Mouse (Mus musculus) layer of hippocampus, adult 8-10 months (tissue): ENCODE data around the gene Lct. TPM values are rescaled to one million over a fixed set of nuclear protein-coding genes. Genes with fewer than 3 reads are reported as not detected.
"Not testable (repeated sequence)": the region's sequence is repeated elsewhere in the genome, so short reads cannot be mapped to it uniquely, and the experiment has no call there.

Experiments
- DNase-seq, 2 experiments: peaks; one replicate each; pipeline ENCODE4 v3.0.0; 2022; ENCODE audit warnings: low spot score in 2 of 2
- total RNA-seq, 4 experiments: library from RNA; stranded (reverse); gene quantifications; 2 replicates each; pipeline ENCODE4 v1.2.4; 2022

The Lct gene
- total RNA-seq, 4 experiments from 2014 or later = 40.7 to 57.6 (median 47.9) TPM

DNA sequence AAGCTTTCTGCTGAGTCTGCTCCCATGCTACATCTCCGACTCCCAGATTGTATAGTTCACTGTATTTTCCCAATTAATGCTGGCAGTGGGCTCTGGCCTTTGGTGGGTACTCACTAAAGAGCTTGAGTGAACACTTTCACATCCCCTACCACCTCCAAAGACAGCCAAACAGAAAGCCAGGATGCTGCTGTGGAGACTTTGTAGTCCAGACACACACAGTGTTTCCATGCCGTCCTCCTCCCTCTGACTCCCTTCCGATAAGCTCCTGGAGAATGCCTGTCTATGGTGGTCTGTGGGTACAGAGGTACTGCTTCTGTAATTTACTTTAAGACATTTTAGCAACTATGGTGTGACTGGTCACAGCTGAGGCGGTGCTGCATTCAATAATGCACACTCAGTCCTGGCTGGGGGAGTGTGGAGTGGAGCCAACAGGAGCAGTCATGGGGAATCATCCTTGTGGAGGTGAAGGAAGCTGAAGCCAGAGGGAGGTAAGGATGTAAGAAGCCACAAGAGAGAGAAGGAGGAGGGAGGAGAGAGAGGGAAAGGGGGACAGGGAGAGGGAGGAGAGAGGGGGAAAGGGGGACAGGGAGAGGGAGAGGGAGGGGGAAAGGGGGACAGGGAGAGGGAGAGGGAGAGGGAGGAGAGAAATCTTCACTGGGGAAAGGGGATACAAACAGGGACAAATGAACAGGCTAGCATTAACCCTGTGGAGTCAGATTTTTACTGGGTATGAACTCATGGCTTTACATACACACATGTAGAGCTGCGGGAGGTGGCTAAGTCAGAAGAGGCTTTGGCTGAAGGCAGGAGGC is 32.2 kb downstream of the Lct start:
- DNase-seq = no peak

DNA sequence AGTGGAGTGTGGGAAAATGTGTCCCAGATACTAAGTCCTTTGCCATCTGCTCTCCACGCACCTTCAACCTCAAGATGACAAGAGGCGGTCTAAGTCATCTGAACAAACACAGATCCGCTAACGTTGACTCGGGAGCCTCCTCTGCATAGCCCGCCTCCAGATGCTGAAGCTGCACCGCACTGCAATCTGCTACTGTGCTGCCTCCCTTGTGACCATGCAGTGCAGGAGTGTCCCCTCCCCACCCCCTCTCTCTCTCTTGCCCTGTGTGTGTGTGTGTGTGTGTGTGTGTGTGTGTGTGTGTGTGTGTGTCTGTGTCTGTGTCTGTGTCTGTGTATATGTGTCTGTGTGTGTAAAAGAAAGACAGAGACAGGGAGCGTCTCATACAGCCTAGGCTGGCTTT is 32.8 kb downstream of the Lct start:
- no peak for DNase-seq

DNA sequence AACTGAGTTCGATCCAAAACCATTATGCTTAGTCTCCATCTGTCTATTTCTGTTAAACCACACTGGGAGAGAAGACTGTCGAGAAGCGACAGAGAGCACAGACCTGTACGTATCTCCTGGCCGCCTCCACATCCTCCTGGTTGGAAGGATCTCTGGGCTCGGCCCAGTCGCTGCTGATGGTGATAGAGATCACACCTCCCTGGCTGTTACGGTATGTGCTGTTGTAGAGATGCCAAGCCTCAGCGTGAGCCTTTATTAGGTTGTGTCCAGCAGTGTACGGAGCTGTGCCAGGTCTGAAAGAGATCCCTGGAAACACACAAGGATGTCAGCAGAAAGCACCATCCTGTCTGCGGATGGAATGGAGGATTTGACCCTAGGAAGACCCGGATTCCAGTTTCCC is 34.6 kb downstream of the Lct start:
- no peak for DNase-seq

DNA sequence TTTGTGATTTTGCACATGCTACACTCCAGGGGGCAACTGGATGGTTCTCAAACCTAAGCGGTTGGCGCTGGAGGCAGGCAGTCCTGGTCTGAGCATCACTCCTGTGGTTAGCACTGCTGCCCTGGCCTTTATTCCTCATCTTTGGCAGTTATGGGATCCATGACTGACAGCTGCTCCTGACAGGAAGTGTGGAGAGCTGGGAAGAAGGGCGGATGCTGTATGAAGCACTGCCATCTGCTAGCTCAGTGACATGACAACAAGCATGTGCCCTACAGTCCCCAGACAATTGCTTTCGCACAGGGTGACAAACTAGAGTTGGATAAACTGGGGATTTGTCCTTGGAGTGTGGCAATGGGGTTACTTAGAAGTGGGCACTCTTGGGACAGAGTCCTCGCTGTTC is 37.8 kb downstream of the Lct start:
- DNase-seq = peak in 1 of 2 experiments; percentile 39

DNA sequence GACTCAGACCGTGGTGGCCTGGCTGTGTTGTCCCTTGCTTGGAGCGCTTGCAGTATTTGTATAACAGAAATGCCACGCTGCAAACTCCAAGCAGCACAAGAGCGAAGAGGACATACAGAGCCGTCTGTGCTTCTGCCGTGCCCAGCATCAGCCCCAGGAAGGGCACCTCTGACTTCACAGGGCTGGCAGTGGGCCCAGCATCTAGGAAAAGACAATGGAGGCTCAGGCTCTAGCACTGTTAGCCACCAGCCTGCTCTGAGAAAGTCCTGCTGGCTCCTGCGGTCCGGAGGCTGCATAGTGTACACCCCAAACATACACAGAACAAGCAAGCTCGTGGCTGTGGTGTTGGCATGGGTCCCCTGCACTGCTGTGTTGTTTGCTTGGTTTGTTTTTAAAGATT is 43.0 kb downstream of the Lct start:
- DNase-seq = no peak

DNA sequence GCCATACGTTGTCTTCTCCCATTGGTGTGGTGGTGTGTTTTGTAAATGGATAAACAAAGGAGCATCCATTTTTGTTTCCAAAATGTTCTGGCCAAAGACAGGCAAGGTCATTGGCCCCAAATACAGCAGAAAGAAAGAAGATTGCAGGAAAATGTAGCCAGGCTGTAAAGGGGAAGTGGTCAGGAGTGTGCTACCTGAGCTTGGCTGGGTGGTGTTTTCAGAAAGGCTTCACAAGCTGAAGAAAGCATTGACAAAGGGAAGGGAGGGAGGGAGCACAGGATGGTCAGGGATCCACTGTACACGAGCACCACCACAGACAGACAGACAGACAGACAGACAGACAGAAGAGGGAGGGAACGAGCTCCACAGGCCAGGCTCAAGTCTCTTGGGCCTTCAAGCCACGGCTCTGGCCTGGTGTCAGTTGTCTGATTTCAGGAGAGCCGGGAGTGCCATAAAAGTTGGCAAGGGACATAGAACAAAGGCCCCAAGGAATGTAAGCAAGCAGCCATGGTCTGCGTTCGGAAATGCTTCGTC is 43.9 kb downstream of the Lct start:
- no peak for DNase-seq

DNA sequence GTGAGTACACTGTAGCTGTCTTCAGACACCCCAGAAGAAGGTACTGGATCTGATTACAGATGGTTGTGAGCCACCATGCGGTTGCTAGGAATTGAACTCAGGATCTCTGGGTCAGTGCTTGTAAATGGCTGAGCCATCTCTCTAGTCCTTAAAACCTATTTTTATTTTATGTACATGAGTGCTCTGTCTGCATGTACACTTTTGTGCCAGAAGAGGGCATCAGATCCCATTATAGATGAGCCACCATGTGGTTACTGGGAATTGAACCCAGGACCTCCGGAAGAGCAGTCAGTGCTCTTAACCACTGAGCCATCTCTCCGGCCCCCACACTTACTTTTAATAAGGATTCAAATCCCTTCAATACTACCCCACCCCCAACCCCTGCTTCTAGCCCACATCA is 45.2 kb downstream of the Lct start:
- DNase-seq = no peak

DNA sequence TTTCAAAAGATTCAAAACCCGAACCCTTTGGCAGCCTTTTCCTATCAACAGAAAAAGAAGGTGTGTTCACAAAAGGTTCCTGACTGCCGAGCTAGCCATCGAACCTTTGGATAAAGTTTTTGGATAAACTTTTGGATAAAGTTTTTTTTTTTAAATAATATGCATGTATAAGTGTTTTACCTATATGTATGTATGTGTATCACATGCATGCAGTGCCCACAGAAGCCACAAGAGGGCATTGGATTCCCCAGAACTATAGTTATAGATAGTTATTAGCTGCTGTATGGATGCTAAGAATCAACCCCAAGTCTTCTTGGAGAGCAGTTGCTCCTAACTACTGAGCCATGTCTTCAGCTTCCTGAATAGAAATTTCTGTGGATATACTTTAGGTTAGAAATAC is 46.4 kb downstream of the Lct start:
- DNase-seq = no peak

DNA sequence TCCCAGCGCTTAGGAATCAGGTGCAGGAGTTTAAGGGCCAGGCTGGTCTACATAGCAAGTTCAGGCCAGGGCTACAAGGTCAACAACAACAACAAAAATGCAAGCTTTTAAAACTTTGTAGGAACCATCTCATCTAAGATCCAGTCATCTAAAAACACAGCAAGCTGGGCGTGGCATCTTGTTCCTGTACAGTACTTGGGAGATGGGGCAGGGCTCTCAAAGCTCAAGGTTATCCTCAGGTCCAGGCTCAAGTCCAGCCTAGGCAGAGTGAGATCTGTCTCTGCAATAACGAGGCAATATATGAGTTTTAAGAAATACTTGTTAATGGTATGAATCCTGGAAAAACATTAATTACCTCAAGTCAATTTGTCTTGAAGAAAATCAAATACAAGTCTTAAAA is 49.6 kb downstream of the Lct start:
- no peak for DNase-seq

DNA sequence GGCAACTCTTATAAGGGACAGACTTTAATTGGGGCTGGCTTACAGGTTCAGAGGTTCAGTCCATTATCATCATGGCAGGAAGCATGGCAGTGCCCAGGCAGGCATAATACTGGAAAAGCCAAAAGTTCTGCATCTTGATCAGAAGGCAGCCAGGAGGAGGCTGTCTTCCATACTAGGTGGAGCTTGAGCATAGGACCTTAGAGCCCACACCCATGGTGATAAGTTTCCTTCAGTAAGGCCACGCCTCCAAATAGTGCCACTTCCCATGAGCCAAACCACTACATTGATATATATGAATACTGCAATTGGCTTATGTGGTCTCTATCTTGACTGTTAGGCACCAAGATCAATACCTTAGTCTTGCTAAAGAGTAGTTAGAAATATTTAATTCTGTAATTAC is 52.2 kb downstream of the Lct start:
- DNase-seq = no peak

DNA sequence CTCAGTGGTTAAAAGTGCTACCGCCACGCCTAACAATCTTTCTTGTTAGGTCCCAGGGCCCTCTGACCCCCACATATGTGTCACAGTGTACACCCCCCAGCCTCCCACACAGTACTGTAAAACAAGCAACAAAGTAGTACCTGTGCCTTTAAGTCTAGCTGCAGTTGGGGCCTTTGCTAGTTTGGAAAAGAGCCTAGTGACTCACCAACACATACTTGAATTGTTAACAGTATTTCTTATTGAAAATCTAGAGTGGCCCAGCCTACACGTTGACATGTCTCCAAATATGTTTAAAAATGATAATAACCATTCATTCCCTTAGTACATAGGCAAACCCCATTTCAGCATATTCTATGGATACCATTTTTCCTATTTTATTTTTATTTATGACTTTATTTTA is 57.4 kb downstream of the Lct start:
- DNase-seq = no peak

DNA sequence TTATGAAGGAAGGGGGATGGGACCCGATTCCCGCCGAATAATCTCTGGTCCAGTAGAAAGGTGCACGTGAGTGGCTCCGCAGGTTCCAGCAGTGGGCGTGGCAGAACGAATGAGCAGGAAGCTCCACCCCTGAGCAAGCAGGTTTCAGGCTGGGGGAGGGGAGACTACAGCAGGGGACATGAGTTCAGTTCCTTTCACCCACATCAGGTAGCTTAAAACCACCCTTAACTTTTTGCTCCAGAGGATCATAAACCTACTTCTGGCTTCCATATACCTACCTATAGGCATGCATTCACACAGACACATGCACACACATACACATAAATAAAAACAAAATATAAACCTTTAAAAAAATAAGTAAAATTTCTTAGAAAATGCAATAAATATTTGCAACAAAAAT is 61.1 kb downstream of the Lct start:
- not testable (repeated sequence) for DNase-seq

DNA sequence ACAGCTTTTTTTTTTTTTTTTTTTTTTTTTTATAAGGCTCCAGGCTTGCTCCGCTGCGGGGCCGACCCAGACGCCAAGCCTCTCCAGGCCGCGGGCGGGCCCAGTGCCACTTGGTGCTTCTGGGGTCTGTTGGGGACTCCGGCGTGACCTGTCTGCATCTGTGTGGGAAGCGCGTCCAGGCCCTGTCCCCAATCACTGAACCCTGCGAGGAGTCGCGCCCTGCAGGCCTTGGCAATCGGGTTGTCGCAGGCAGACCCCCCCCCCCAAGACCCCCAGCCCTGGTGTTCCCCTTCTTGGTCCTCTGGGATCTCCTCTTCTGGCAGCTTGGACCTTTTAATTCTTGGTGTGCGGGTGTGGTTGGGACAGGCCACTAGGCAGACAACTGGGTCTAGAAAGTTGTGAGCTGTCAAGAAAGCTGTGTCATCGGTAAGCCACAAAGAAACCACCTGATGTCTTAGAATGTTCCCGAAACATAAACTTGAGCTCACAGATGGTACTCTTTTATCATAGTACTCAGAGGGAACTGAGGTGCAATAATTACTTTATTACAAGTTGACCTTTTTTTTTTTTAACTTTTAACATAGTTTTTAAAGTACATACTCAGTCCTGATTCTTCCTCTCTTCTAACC is 83.3 kb downstream of the Lct start:
- DNase-seq = no peak

DNA sequence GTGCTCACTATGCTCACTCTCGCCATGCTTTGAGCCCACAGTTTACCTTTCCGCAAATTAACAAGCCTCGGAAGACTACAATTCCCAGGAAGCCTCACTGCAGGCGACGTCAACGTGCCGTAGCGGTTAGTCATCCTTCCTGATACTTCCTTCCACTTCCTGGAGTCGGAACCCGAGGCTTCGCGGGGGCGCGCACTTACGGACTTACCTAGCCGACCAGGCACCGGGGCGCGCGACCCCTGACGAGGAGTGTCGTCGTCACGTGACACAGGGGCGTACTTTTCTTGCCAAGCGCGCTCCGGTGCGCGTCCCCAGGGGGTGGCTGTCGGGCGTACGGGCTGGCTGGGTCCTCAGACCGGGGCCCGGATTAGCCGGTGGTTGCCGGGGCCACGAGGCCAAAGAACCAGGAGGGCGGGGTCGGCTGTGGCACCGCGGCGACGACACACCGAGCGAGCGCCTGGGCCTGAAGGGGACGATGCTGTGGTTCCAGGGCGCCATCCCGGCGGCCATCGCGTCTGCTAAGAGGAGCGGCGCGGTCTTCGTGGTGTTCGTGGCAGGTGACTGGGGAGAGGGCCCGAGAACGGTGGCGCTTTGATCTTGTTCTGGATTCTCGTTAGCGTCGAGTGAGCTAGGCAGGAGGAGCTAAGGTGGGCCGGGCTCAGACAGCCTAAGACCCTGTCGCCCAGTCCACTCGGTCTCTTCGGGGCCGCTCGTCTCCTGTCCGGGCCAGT is 84.0 kb downstream of the Lct start:
- DNase-seq = peak; percentile 92 to 95

DNA sequence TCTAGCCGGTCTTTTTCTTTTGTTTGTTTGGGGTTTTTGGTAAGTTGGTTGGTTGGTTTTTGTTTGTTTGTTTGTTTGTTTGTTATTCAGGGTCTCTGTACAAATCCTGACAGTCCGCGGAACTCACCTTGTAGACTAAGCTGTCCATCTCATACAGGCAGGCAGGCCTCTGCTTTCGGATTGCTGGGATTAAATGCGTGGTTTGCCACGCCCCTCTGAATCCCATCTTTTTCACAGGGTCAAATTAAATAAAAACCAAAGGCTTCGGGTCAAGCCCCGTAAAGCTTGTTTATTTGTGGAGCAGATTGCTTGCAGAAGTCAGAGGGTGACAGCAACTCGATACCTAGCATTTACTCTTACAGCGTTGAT is 84.5 kb downstream of the Lct start, which contains the start of gene Ubxn4:
Gene Ubxn4 (plus strand): TSS at position 338 of the 369 bp plus-strand sequence.
- no peak for DNase-seq

DNA sequence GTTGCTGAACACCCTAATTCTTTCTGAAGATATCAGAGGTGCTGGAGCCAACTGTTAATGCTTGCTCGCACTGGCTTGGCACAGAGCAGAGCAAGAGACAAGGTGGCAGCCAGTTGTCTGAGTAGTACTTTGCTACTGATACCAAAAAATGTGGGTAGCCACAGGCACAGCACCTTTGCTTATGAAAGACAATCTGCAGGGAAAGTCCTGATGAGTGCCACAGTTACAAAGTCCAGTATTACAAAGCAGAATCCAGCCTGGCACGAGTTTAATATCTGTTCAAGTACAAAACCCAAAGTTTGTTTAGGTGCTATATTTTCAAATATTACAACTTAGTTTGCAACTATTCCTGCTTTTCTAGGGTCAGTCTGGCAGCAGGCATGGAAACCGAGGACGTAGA is 92.9 kb downstream of the Lct start:
- DNase-seq = no peak

Other genes with a start within 250 kb of the Lct start
- gene Zranb3, start 225.3 kb downstream of the Lct start, total RNA-seq = 1 to 10 TPM; 6.4 to 8.0 (median 6.8) TPM
- gene R3hdm1, start 225.0 kb downstream of the Lct start, total RNA-seq = 100 to 1,000 TPM; 185 to 286 (median 235) TPM
- 10 to 100 TPM; 56.1 to 62.0 (median 58.4) TPM for gene Ubxn4, start 84.4 kb downstream of the Lct start, total RNA-seq
- gene Mcm6, start 31.3 kb upstream of the Lct start, total RNA-seq = 10 to 100 TPM; 12.2 to 17.8 (median 14.1) TPM
- 10 to 100 TPM; 67.1 to 69.8 (median 68.3) TPM for gene Dars, start 89.0 kb upstream of the Lct start, total RNA-seq